Mouse (Mus musculus) embryonic facial prominence, embryonic 13.5 days (tissue): ENCODE data around the gene Rph3a. TPM values are rescaled to one million over a fixed set of nuclear protein-coding genes. Genes with fewer than 3 reads are reported as not detected.

Source experiments
- ATAC-seq: fragments of 200-750 bp; cut with Nextera tagmentation; 2 replicates; pipeline ENCODE4 v1.8.0; 2017; ENCODE audit warnings: low read depth; ENCODE audit not compliant: insufficient number of reproducible peaks, insufficient read depth, low FRiP score, low TSS enrichment
- H3K27ac ChIP-seq: fragments of 300-500 bp; sonication (generic); 2 replicates; pipeline ENCODE4 v1.5.1; 2015; ENCODE audit warnings: moderate library complexity, mild to moderate bottlenecking, inconsistent platforms
- H3K27me3 ChIP-seq: fragments of 300-500 bp; sonication (generic); 2 replicates; pipeline ENCODE4 v1.6.1; 2015; ENCODE audit warnings: mild to moderate bottlenecking, inconsistent platforms
- H3K36me3 ChIP-seq: fragments of 300-500 bp; sonication (generic); 2 replicates; pipeline ENCODE4 v1.6.1; 2015; ENCODE audit warnings: mild to moderate bottlenecking, inconsistent platforms
- H3K4me1 ChIP-seq: fragments of 300-500 bp; sonication (generic); 2 replicates; pipeline ENCODE4 v1.6.1; 2015; ENCODE audit warnings: inconsistent platforms
- H3K4me2 ChIP-seq: fragments of 300-500 bp; sonication (generic); 2 replicates; pipeline ENCODE4 v1.6.1; 2015; ENCODE audit warnings: moderate library complexity, mild to moderate bottlenecking, inconsistent platforms
- H3K4me3 ChIP-seq: fragments of 300-500 bp; sonication (generic); 2 replicates; pipeline ENCODE4 v1.5.1; 2015; ENCODE audit warnings: mild to moderate bottlenecking, inconsistent platforms
- H3K9ac ChIP-seq: fragments of 300-500 bp; sonication (generic); 2 replicates; pipeline ENCODE4 v1.6.1; 2015; ENCODE audit warnings: mild to moderate bottlenecking, inconsistent platforms
- H3K9me3 ChIP-seq: fragments of 300-500 bp; sonication (generic); 2 replicates; pipeline ENCODE4 v1.6.1; 2016; ENCODE audit warnings: inconsistent platforms
- WGBS: fragments of 180-500 bp; shearing (Covaris S2); methylation state at CpG from one replicate; pipeline ENCODE4 v1.1.7; 2015; ENCODE audit warnings: mixed read lengths; 5-methylcytosine and 5-hydroxymethylcytosine counted together
- polyA plus RNA-seq: library from polyadenylated mRNA; unstranded; fragments of >200 nt; fragmentation: Nextera tagmentation; extraction: Ambion mirVana; gene quantifications from 2 replicates; pipeline ENCODE4 v1.2.1, GENCODE M21; 2015

The Rph3a gene
- 0.15 and 0.19 TPM in 2 replicates for polyA plus RNA-seq

DNA sequence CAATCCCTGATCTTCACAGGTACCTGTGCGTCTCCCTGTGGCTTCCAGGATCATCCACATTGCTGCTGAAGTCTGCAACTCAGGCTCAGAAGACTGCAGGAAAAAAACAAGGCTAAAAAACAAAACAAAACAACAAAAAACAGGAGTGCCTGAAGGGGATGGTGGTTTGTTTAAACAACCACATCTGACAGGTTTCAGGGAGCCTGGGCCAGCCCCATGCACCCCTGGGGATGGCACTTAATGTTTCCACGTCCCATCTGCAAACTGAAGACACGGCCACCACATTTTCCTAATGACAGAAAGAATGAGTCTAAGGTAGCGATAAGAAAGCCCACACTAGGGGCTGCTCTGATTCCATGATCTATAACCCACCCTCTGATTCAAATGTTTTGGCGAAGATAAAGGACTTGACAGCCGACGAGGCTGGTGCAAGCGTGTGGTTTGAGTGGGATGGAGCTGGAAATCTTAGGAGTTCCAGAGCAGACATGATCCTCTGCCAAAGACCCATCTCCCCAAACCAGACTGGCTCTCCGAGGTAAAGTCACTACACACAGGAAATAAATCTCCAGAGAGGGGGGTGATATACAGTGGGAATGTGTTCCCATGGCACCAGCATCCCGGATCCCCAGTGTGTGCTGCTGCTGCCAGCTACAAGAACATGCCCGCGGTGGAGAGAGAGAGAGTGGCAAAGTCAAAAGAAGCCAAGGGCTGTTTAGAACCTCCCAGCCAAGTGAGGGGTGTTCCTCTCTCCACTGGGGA is at the start of gene Rph3a:
Gene Rph3a, minus strand, starts transcription at position 282 of the 759 bp plus-strand sequence.
- no peaks in the 10 kb centered on the region for H3K9me3 ChIP-seq
- H3K27ac ChIP-seq = no peak within 1 kb of the TSS
- H3K27me3 ChIP-seq = peaks cover 32% of the 10 kb centered on the region
- 69% methylated on average over 12 of the region's 12 CpGs for WGBS
- H3K4me3 ChIP-seq = no peak within 1 kb of the TSS
- peak within 1 kb of the TSS; percentile 35 for H3K4me2 ChIP-seq
- no peak for ATAC-seq
- H3K4me1 ChIP-seq = peaks cover 6% of the 10 kb centered on the region; the same call in 1 of the 2 replicates
- H3K36me3 ChIP-seq = no peaks in the 10 kb centered on the region
- H3K9ac ChIP-seq = no peak within 1 kb of the TSS

DNA sequence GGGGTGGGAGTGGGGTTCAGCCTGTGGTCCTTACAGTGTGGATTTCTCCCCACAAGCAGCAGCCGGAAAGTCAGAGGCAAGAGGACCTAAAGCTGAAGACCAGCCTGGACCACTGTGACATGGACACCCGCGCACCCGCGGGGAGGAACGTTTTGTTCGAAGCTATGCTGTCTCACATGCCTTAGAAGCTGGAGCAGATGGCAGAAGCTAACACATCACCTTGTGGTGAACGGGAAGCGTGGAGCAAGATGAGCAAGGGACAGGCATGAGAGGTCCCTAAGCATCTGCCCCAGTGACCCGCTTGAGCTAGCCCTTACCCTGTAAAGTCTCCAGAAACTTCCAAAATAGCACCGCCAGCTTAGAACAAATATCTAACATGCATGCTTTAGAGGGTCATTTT is 48.4 kb upstream of the Rph3a start:
- Histone ChIP-seq H3K4me1 (no peaks in the 10 kb centered on the region), H3K9me3 (no peaks in the 10 kb centered on the region), H3K27ac (no peak overlapping the region), H3K27me3 (no peaks in the 10 kb centered on the region), H3K4me3 (no peak overlapping the region), H3K36me3 (no peaks in the 10 kb centered on the region), H3K9ac (no peak overlapping the region), H3K4me2 (no peak overlapping the region)
- WGBS = 92% methylated on average over 11 of the region's 11 CpGs
- ATAC-seq = no peak

DNA sequence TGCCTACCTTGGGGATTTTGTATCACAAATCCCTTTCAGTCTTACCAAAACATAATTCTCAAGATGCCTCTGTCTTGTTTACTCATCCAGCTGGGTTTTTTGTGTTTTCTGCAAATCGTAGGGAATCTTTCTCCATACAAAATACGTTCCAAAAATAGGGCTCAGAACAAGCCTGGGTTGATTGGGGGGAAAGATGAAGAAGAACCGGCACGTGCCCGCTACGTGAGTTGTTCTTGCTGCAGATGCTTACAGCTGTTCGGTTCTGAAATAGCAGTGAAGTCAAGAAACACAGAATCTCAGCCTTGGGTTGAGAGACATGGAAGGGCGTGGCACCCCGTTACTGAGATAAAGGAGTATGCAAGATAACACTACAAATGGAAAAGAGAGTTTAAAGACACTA is 44.0 kb upstream of the Rph3a start:
- no peak overlapping the region for H3K4me2 ChIP-seq
- H3K4me3 ChIP-seq = no peak overlapping the region
- 82% methylated on average over 9 of the region's 9 CpGs for WGBS

DNA sequence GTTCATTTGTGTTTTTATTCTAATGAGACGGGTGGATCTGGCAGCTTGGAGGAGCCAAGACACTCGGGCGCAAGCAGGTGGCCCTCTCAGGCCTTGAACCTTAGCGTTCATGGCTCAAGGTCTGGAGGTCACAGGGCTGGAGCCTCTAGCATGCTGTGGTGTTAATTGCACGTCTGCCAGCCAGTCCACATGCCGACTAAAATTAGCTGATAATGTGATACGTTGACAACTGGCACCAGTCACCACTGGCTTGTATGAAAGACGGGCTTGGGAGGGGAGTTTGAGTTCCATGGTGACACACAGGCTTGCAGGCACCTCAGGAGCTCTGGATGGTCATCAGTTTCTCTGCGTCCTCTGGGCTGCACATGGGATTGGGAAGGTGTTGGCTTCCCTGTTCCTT is 31.9 kb upstream of the Rph3a start:
- no peaks in the 10 kb centered on the region for H3K36me3 ChIP-seq
- H3K4me3 ChIP-seq = no peak overlapping the region
- H3K9ac ChIP-seq = no peak overlapping the region
- no peak overlapping the region for H3K27ac ChIP-seq
- 64% methylated on average over 9 of the region's 9 CpGs for WGBS
- H3K27me3 ChIP-seq = no peaks in the 10 kb centered on the region; the same call in 1 of the 2 replicates
- H3K9me3 ChIP-seq = no peaks in the 10 kb centered on the region
- no peaks in the 10 kb centered on the region for H3K4me1 ChIP-seq
- no peak overlapping the region for H3K4me2 ChIP-seq
- ATAC-seq = no peak

More for the DNA sequence above, 44.0 kb upstream of the Rph3a start:
- H3K27ac ChIP-seq = no peak overlapping the region
- H3K36me3 ChIP-seq = no peaks in the 10 kb centered on the region
- no peaks in the 10 kb centered on the region for H3K4me1 ChIP-seq
- H3K9me3 ChIP-seq = no peaks in the 10 kb centered on the region
- H3K9ac ChIP-seq = no peak overlapping the region
- H3K27me3 ChIP-seq = no peaks in the 10 kb centered on the region
- no peak for ATAC-seq

DNA sequence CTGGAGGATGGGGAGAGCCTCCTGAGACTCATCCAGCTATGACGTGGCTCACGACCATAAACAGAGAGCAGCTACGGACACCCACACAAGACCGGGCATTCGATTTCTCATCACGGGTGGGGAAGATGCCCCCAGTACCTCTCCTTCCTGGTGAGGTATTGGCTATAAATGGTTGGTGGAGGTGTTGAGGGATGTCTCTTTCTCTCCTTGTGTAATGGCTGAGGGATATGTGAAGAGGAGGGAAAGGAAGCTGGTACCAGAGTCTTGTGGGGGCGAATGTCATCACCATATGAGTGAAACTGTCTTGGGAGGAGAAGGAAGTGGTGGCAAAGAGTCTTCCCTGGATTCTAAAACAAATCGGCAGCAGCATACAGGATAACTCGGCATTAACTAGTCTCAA is 29.6 kb upstream of the Rph3a start:
- no peak overlapping the region for H3K4me3 ChIP-seq
- no peak for ATAC-seq
- H3K4me1 ChIP-seq = no peaks in the 10 kb centered on the region
- H3K27me3 ChIP-seq = no peaks in the 10 kb centered on the region; the same call in 1 of the 2 replicates
- no peak overlapping the region for H3K27ac ChIP-seq
- H3K4me2 ChIP-seq = no peak overlapping the region
- H3K9ac ChIP-seq = no peak overlapping the region
- 82% methylated on average over 9 of the region's 9 CpGs for WGBS
- H3K36me3 ChIP-seq = no peaks in the 10 kb centered on the region
- H3K9me3 ChIP-seq = no peaks in the 10 kb centered on the region

DNA sequence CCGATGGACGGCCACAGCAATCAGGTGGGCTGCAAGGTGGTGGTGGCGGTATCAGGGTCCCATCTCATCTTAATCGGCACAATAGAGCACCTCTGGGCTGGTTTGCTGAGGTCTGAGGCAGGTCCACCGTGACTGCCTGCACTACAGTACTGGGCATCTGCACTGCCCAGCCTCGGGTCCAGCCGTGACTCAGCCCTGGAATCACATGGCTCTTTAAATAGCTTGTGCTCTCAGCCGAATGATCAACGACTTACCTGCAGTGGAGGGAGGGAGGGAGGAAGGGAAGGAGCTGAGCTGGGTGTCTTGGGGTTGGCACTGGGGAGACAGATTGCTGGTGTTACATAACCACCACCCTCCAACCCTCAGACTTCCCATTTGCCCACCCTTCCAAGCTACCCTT is 20.3 kb upstream of the Rph3a start:
- WGBS = 80% methylated on average over 9 of the region's 9 CpGs
- Histone ChIP-seq H3K4me2 (no peak overlapping the region), H3K4me3 (no peak overlapping the region), H3K27me3 (no peaks in the 10 kb centered on the region), H3K4me1 (no peaks in the 10 kb centered on the region), H3K9ac (no peak overlapping the region), H3K9me3 (no peaks in the 10 kb centered on the region), H3K36me3 (no peaks in the 10 kb centered on the region), H3K27ac (no peak overlapping the region)
- ATAC-seq = no peak

DNA sequence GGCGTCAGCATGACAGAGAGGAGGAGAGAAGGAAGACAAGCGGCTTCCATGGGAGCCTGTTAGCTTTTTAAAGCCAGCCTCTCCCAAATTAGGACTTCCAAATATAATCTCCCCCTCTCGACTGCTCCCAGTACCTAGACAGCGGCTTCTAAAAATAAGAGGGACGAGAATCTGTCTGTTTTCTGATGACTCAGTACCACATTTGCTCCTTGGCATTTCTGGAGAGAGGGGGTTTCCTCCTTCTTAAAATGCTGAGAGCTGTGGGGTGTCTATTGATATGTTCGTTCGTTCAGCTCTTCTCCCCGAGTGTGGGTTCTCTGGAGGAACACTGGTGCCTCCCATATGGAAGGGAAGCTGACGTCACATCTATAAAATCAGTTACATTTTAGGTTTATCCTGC is 9.6 kb upstream of the Rph3a start:
- H3K9ac ChIP-seq = no peak overlapping the region
- H3K4me2 ChIP-seq = no peak overlapping the region
- no peak overlapping the region for H3K4me3 ChIP-seq
- WGBS = 81% methylated on average over 9 of the region's 9 CpGs
- no peak overlapping the region for H3K27ac ChIP-seq
- H3K4me1 ChIP-seq = no peaks in the 10 kb centered on the region
- H3K27me3 ChIP-seq = no peaks in the 10 kb centered on the region
- H3K9me3 ChIP-seq = no peaks in the 10 kb centered on the region
- H3K36me3 ChIP-seq = no peaks in the 10 kb centered on the region
- ATAC-seq = no peak

DNA sequence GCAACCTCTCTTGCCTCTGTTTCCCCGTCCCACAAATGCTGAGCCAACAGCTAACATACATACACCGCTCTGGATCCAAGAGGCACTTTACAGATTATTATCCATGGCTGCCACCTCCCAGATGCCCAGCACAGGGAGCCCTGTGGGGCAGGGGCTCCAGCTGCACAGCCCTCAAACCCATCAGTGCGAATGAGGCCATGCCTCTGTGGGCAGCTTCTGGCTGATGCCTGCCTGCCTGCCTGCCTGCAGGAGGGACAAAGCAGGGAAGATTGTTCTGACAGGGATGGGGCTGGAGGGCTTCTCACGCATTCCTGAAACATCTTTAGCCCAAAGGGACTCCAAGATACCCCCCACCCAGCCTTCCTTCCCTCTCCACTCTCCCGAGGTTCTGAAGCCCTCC is 7.8 kb upstream of the Rph3a start:
- Histone ChIP-seq H3K4me1 (no peaks in the 10 kb centered on the region), H3K27me3 (no peaks in the 10 kb centered on the region), H3K4me3 (no peak overlapping the region), H3K36me3 (no peaks in the 10 kb centered on the region), H3K9ac (no peak overlapping the region), H3K4me2 (no peak overlapping the region), H3K27ac (no peak overlapping the region), H3K9me3 (no peaks in the 10 kb centered on the region)
- WGBS = 67% methylated on average over 5 of the region's 5 CpGs
- no peak for ATAC-seq

DNA sequence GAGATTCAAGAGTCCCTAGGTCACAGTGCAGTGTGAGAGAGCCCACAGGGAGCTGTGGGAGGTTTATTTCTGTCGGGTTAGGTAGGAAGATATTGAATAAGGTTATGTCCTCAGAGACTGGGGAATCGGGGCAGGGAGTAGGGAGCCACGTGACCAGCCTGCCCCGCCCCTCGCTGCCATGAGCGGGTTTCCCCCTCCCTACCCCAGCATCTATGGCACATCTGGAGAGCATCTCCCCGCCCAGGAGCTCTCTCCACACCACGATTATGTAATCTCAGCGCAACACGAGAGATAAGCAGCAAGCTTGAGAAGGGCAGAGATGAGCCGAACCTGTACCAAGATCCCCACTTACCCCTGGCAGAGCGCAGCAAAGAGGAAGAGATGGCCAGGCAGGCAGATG is 6.5 kb upstream of the Rph3a start:
- H3K9me3 ChIP-seq = no peaks in the 10 kb centered on the region
- H3K36me3 ChIP-seq = no peaks in the 10 kb centered on the region
- no peak overlapping the region for H3K4me2 ChIP-seq
- H3K27me3 ChIP-seq = no peaks in the 10 kb centered on the region
- no peaks in the 10 kb centered on the region for H3K4me1 ChIP-seq
- 40% methylated on average over 12 of the region's 12 CpGs for WGBS
- H3K9ac ChIP-seq = no peak overlapping the region
- H3K27ac ChIP-seq = no peak overlapping the region
- ATAC-seq = no peak
- H3K4me3 ChIP-seq = no peak overlapping the region

DNA sequence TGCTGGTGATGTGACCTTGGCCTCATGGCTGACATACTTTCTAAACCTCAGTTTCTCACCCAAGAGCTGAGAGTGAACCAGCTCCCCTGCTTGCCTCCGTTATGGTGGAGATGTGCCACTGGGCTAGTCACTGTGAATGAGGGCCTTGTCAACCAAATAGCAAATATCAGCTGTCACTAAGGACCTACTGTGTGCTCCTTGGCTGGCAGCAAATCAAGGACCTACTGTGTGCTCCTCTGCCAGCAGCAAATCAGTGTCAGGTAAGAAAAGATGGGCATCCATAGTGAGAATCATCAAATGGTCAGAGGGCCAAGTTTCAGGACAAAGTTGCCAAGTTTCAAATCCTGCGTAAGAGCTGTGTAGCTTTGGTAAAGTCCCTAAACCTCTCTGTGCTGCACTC is 4.6 kb upstream of the Rph3a start:
- H3K27ac ChIP-seq = no peak overlapping the region

DNA sequence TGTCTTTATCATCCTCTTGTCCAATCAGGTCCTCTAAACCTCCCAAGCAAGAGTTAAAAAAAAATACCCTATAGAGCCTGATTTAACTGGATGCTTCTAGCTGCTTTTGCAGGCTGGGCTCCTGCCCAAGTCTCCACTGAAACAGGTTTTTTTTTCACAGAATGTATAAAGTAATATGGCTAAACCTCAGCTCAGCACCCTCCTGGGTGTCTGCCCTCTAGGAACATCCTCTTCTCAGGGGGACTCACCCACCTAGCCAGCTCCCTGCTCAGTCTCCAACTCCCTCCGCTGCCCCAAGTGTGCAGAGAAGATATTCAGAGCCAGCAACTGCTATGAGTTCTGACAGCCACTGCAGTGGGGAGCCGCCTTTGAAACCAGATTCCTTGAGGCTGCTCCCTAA is 2.1 kb upstream of the Rph3a start:
- Histone ChIP-seq H3K4me1 (peaks cover 6% of the 10 kb centered on the region; the same call in 1 of the 2 replicates), H3K4me2 (no peak overlapping the region), H3K36me3 (no peaks in the 10 kb centered on the region), H3K9ac (no peak overlapping the region), H3K27ac (no peak overlapping the region), H3K27me3 (peaks cover 32% of the 10 kb centered on the region), H3K4me3 (no peak overlapping the region), H3K9me3 (no peaks in the 10 kb centered on the region)
- 22% methylated on average over 2 of the region's 2 CpGs for WGBS
- no peak for ATAC-seq

More for the DNA sequence above, 4.6 kb upstream of the Rph3a start:
- no peak overlapping the region for H3K4me3 ChIP-seq
- no peak overlapping the region for H3K9ac ChIP-seq
- no peaks in the 10 kb centered on the region for H3K9me3 ChIP-seq
- H3K4me1 ChIP-seq = 0 out of 2 replicates have a peak, but pooled peaks cover 2% of the 10 kb centered on the region
- H3K27me3 ChIP-seq = peaks cover 9% of the 10 kb centered on the region; the same call in 1 of the 2 replicates
- H3K4me2 ChIP-seq = no peak overlapping the region
- ATAC-seq = no peak
- no peaks in the 10 kb centered on the region for H3K36me3 ChIP-seq
- WGBS = 91% methylated on average over 2 of the region's 2 CpGs

DNA sequence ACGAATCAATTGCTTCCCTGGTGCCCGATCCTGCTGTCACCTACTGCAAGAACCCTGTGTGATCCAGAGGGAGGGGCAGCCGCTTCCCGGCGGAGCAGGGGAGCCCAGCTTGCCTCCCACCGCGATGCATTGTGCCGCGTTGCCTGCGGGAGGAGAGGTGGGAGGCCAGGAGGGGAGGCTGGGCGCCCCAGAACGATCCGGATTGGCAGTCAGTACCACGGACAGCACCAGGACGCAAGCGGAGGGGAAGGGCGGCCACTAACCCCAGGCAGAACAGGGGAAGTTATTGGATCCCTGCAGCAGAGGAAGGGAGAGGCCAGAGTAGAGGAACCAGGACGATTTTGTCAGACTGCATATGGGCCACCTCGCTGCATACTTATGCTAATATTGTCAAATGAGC is 486 bp downstream of the Rph3a start:
- H3K9me3 ChIP-seq = no peaks in the 10 kb centered on the region
- no peak for ATAC-seq
- peaks cover 6% of the 10 kb centered on the region; the same call in 1 of the 2 replicates for H3K4me1 ChIP-seq
- H3K36me3 ChIP-seq = no peaks in the 10 kb centered on the region
- WGBS = 0% methylated on average over 19 of the region's 19 CpGs
- no peak overlapping the region for H3K27ac ChIP-seq
- H3K27me3 ChIP-seq = peaks cover 32% of the 10 kb centered on the region
- peak overlapping the region; percentile 35 for H3K4me2 ChIP-seq
- H3K4me3 ChIP-seq = no peak overlapping the region
- no peak overlapping the region for H3K9ac ChIP-seq
